Mouse (Mus musculus) CH12.LX (cell line): ENCODE measurements around the gene Zfp597.

Source experiments
- CTCF ChIP-seq, 2 experiments: IDR thresholded peaks in 1 of 2; conservative IDR thresholded peaks in 1 of 2; 2 replicates each; pipeline ENCODE4 v1.5.1; 2011 to 2012; ENCODE audit warnings: low read depth in 2 of 2, low read length in 2 of 2, improper control_type of control experiment in 1 of 2, inconsistent platforms in 1 of 2, mild to moderate bottlenecking in 1 of 2, moderate library complexity in 1 of 2
- HCFC1 ChIP-seq: IDR thresholded peaks from 2 replicates; pipeline ENCODE4 v1.6.1; 2012; ENCODE audit warnings: low read depth, mild to moderate bottlenecking, inconsistent platforms, low read length, improper control_type of control experiment
- KAT2A ChIP-seq: IDR thresholded peaks from 2 replicates; pipeline ENCODE4 v1.6.1; 2012; ENCODE audit warnings: low read length, improper control_type of control experiment, inconsistent platforms; ENCODE audit not compliant: insufficient replicate concordance
- MAFK ChIP-seq: IDR thresholded peaks from 2 replicates; pipeline ENCODE4 v1.6.1; 2011; ENCODE audit warnings: low read length, improper control_type of control experiment; ENCODE audit not compliant: insufficient replicate concordance
- POLR2A ChIP-seq: IDR thresholded peaks from 2 replicates; pipeline ENCODE4 v1.6.1; 2011; ENCODE audit warnings: low read depth, mild to moderate bottlenecking, improper control_type of control experiment, low read length
- POLR2AphosphoS2 ChIP-seq: IDR thresholded peaks from 2 replicates; pipeline ENCODE4 v1.6.1; 2011; ENCODE audit warnings: low read depth, low read length, improper control_type of control experiment
- SIN3A ChIP-seq: IDR thresholded peaks from 2 replicates; pipeline ENCODE4 v1.6.1; 2012; ENCODE audit warnings: low read length, improper control_type of control experiment, inconsistent platforms
- SMC3 ChIP-seq: IDR thresholded peaks from 2 replicates; pipeline ENCODE4 v1.6.1; 2011; ENCODE audit warnings: low read depth, low read length, improper control_type of control experiment
- UBTF ChIP-seq: IDR thresholded peaks from 2 replicates; pipeline ENCODE4 v1.6.1; 2012; ENCODE audit warnings: low read depth, mild to moderate bottlenecking, inconsistent platforms, low read length, improper control_type of control experiment, moderate library complexity
- USF2 ChIP-seq: conservative IDR thresholded peaks from 2 replicates; pipeline ENCODE4 v1.6.1; 2011; ENCODE audit warnings: low read depth, low read length, improper control_type of control experiment
- ZC3H11A ChIP-seq: IDR thresholded peaks from 2 replicates; pipeline ENCODE4 v1.6.1; 2012; ENCODE audit warnings: low read depth, mild to moderate bottlenecking, inconsistent platforms, low read length, improper control_type of control experiment

DNA sequence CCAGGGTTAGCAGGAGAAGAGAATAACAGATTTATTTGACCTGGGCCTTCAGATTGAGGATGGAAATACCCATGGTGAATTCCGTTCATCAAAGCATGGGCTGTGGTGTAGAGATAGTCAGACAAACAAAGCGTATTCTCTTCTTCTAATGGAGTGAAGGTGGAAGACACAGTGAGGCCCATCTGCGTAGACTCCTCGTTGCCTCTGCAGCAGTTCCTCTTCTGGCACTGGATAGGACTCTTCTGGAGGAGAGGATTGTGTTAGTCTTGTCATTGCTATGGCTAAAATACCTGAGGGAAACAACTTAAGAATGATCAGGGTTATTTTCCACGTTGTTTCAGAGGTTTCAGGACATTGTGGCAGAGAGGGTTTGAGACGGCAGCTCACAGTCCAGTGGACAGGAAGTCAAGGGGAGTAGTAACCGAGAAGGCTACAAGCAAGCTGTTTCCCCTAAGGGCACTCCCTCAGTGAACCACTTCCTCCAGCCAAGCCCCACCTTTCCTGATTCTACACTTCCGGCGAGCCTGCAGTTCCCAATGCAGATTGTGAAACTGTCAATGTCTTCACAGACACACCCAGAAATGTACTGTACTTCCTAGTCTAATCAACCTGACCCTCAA, 10.9 kb upstream of the Zfp597 start:
- TF ChIP-seq CTCF (conservative IDR thresholded peaks at IDR 0.05 in 1 of 2, IDR thresholded peaks at IDR 0.05 in 1 of 2; ENCODE audit: low read depth in 2 of 2, low read length in 2 of 2), result no peak
- TF ChIP-seq SIN3A, result peak; percentile 91
- peak; percentile 54; the same call in 1 of the 2 replicates for TF ChIP-seq KAT2A
- TF ChIP-seq SMC3, result no peak
- peak; percentile 87 for TF ChIP-seq HCFC1
- no peak for TF ChIP-seq UBTF
- no peak for TF ChIP-seq MAFK
- TF ChIP-seq POLR2A, result peak; percentile 99
- TF ChIP-seq ZC3H11A, result no peak
- TF ChIP-seq POLR2AphosphoS2, result peak; percentile 89; the same call in 1 of the 2 replicates
- no peak for TF ChIP-seq USF2
